Mouse (Mus musculus) gastrocnemius, postnatal 10 days (tissue): ENCODE data around the gene Aff4. TPM values are rescaled to one million over a fixed set of nuclear protein-coding genes. Genes with fewer than 3 reads are reported as not detected.
A peak's percentile ranks its signal among the peaks of the same experiment; 100 is the strongest.

Experiments
- DNase-seq: peaks from one replicate; pipeline ENCODE4 v3.0.0; 2021; ENCODE audit warnings: mixed read lengths
- total RNA-seq, 2 experiments: library from RNA; stranded (reverse); gene quantifications; 2 replicates each; pipeline ENCODE4 v1.2.3; 2021

The Aff4 gene
- total RNA-seq, 2 experiments from 2014 or later = 114 to 129 TPM

- DNase-seq = no peak
Measured at GRCm38 (mm10) chr11:53428716-53429057, 78.1 kb downstream of the Aff4 start.

- DNase-seq = no peak
Measured at GRCm38 (mm10) chr11:53429182-53429581, 78.5 kb downstream of the Aff4 start.

GRCm38 (mm10) chr11:53430300-53430669 lies 79.7 kb downstream of the Aff4 start:
- DNase-seq = no peak

- peak; percentile 96 for DNase-seq
Measured at GRCm38 (mm10) chr11:53430670-53431346, 80.2 kb downstream of the Aff4 start, which contains the start of the genes Uqcrq and Gdf9. Gene Uqcrq, minus strand, starts transcription at chr11:53430831. Gene Gdf9, plus strand, starts transcription at chr11:53431023.

GRCm38 (mm10) chr11:53431347-53432056 lies 80.9 kb downstream of the Aff4 start:
- DNase-seq = no peak

GRCm38 (mm10) chr11:53433057-53433456 lies 82.4 kb downstream of the Aff4 start:
- DNase-seq = no peak

GRCm38 (mm10) chr11:53435504-53435903 lies 84.9 kb downstream of the Aff4 start:
- DNase-seq = no peak

- no peak for DNase-seq
Measured at GRCm38 (mm10) chr11:53436338-53436737, 85.7 kb downstream of the Aff4 start.

- no peak for DNase-seq
Measured at GRCm38 (mm10) chr11:53441921-53442320, 91.3 kb downstream of the Aff4 start.

- DNase-seq = no peak
Measured at GRCm38 (mm10) chr11:53443861-53444260, 93.2 kb downstream of the Aff4 start.

- no peak for DNase-seq
Measured at GRCm38 (mm10) chr11:53445562-53445961, 94.9 kb downstream of the Aff4 start.

GRCm38 (mm10) chr11:53446183-53446582 lies 95.5 kb downstream of the Aff4 start:
- DNase-seq = no peak

GRCm38 (mm10) chr11:53447996-53448395 lies 97.4 kb downstream of the Aff4 start:
- DNase-seq = no peak

- DNase-seq = peak; percentile 47
Measured at GRCm38 (mm10) chr11:53448529-53448928, 97.9 kb downstream of the Aff4 start.

GRCm38 (mm10) chr11:53450070-53450705 lies 99.6 kb downstream of the Aff4 start:
- no peak for DNase-seq

- no peak for DNase-seq
Measured at GRCm38 (mm10) chr11:53451361-53451760, 100.7 kb downstream of the Aff4 start.

GRCm38 (mm10) chr11:53452396-53452795 lies 101.8 kb downstream of the Aff4 start:
- no peak for DNase-seq

GRCm38 (mm10) chr11:53453031-53453430 lies 102.4 kb downstream of the Aff4 start:
- no peak for DNase-seq

- peak; percentile 50 for DNase-seq
Measured at GRCm38 (mm10) chr11:53456474-53457371, 106.1 kb downstream of the Aff4 start, which contains the start of the genes Gm10447 and Shroom1. Gene Gm10447, minus strand, starts transcription at chr11:53457110. Gene Shroom1, plus strand, starts transcription at chr11:53457205.

GRCm38 (mm10) chr11:53457372-53457954 lies 106.8 kb downstream of the Aff4 start:
- DNase-seq = no peak

GRCm38 (mm10) chr11:53458996-53459395 lies 108.4 kb downstream of the Aff4 start:
- DNase-seq = no peak

GRCm38 (mm10) chr11:53460192-53460591 lies 109.6 kb downstream of the Aff4 start:
- no peak for DNase-seq
